Mouse (Mus musculus) urinary bladder, postnatal 25 days (tissue): ENCODE results near the gene Eif3g.
A peak's percentile ranks its signal among the peaks of the same experiment; 100 is the strongest.

Experiments
- DNase-seq: peaks from one replicate; pipeline ENCODE4 v3.0.0; 2022; ENCODE audit warnings: low spot score

Gene Eif3g

GRCm38 (mm10) chr9:20898511-20899073 lies at the start of gene Eif3g:
TSS of gene Eif3g (minus strand) at chr9:20898623.
- peak; percentile 89 for DNase-seq

- DNase-seq: no peak
These were observed 47.9 kb upstream of the Eif3g start for GRCm38 (mm10) chr9:20946066-20946880.

GRCm38 (mm10) chr9:20944697-20945370 lies 46.4 kb upstream of the Eif3g start:
- no peak for DNase-seq

- DNase-seq: no peak
These were observed 45.5 kb upstream of the Eif3g start for GRCm38 (mm10) chr9:20943911-20944310.

DNA sequence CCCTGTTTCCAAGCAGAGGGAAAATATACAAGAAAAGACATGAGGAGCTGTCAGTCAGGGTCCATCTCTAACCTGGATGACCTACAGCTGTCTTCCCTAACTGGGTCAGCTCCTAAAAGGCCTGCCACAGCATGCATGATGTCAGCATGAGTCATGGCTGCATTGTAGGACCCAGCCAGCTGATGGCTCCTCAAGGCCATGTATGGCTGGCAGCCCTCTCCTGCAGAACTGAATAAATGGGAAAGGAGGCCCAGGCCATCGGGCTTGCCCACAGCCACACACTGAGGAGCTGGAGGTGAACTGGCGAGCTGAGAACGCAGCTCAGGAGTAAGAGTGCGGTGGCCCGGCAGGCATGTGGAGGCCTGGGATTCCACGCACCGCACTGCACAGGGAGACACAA lies 45.0 kb upstream of the Eif3g start:
- DNase-seq: peak; percentile 18

GRCm38 (mm10) chr9:20923258-20923657 lies 24.8 kb upstream of the Eif3g start:
- DNase-seq: no peak

DNA sequence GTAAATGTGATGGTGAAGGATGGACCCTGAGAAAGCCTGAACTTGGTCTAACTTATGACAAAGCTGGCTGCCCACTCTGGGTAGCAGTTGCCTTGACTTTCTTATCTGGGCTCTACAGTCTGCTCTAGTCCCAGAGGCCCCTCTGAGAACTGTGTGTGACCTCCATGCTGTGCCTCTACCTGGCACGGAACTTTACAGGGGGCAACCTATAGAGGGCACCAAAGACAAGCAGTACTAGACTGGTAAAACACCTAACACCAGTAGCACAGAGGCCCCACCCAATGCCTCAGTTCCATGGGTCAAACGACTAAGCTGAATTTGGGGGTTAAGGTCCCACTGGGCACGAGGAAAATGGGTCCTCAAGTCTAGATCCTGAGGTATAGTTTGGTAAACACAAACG lies 17.7 kb upstream of the Eif3g start:
- no peak for DNase-seq

DNA sequence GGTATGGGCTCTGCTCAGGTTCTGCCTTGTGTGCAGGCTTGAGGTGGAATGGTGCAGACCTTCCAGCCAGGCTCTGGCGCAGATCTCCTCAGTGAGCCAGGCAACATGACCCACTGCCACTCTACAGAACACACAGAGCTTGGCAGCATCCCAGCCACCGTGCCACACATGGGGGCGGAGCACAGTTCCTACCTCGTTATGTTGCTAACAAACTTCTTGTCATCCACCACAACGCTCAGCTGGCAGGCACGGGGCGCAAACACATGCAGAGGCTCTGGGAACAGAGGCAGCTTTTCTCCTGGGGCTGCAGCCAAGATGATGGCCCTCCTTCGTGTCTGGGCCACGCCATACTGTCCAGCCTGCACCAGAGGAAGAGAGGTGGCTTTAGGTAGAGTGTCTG lies 11.5 kb upstream of the Eif3g start:
- DNase-seq: no peak

DNA sequence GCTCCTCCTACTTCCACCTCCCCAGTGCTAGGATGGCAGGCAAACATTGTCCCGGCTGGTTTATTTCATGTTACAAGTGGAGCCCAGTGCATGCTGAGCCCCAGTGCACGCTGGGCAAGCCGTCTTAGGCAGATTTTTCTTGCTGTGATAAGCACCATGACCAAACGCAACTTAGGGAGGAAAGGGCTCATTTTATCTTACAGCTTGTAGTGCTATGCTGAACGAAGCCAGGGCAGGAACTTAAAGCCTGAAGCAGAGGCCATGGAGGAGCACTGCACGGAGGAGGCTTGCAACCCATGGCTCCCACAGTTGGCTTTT lies 3.7 kb upstream of the Eif3g start:
- DNase-seq: no peak

DNA sequence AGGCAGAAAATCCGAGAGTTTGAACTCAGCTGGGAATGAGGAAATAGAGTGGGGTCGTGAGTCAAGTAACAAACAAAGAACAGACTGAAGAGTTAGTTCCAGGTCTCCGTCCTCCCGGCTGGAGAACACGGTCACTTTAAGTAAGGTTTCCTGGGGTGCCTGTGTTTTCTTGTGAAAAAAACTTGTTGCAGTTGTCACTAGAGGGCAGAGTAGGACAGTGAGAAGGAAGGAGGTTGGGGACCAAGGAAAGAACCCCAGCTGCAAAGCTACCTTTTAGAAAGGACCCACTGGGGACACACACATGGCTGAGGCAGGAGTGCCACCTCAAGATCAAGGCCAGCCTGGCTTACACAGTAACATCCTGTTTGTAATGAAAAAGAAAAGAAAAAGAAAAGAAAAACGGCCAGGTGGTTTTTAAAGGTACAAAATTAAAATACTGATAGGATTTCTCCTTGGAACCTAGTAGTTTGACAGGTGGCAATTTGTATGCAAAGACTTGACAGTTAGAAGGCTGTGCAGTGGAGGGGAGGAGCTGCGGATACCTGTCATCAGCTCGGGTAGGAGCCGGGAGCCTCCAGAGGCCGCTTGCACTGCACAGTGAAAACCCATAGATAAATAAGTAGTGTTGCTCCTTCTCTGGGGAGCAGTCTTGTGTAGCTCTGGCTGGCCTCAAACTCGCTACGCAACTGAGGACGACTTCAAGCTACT lies 3.2 kb upstream of the Eif3g start:
- no peak for DNase-seq

GRCm38 (mm10) chr9:20897736-20898510 lies 500 bp downstream of the Eif3g start:
- no peak for DNase-seq

DNA sequence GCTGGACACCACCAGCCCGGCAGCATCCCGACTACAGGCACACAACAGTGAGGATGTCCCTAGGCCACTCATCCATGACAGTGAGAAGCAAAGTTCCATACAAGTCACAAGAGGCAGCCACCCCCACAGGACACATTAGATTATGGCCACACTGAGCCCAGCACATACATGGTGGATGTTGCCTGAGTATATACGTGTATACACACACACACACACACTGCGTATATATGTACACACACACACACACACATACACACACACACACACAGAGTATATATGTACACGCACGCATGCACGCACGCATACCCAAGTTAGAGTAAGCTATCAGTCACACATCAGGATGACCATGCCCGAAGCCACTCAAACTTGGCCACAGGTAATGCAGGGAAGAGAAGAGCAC lies 3.0 kb downstream of the Eif3g start:
- DNase-seq: no peak

GRCm38 (mm10) chr9:20894629-20895028 lies 3.8 kb downstream of the Eif3g start:
- no peak for DNase-seq

DNA sequence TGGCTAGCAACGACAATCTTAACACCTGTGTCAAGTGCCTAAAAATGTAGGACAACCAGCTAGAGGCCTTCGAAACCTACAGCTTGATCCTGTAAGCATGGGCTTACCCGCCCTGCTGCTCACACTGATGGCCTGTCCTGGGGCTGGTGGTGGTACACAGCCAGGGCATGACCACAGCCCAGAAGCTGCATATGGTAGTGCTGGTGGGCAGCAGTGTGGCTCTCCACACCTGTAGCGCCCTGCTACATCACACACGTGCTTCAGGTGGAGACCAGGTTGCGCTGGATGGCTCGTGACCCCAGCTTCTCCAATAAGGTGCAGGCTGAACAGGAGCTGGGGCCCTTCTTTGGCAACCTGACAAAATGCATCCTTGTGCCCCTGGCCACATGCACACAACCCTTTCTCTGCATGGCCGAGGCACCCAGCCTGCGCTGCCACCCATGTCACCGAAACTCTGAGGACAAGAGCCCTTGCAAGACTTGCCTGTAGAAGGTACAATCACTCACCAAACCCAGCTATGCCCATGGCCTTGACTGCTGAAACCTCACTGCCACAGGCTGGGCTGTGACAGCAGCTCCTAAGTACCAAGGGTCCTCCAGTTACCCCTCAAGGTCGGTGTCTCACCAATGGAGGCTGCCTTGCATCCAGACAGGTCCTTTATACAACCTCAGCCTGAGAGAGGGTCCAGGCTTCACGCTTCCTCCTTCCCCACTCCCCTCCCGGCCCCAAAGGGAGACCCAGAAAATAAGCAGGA lies 4.7 kb downstream of the Eif3g start:
- no peak for DNase-seq

- DNase-seq: no peak
These were observed 5.4 kb downstream of the Eif3g start for GRCm38 (mm10) chr9:20893069-20893468.

DNA sequence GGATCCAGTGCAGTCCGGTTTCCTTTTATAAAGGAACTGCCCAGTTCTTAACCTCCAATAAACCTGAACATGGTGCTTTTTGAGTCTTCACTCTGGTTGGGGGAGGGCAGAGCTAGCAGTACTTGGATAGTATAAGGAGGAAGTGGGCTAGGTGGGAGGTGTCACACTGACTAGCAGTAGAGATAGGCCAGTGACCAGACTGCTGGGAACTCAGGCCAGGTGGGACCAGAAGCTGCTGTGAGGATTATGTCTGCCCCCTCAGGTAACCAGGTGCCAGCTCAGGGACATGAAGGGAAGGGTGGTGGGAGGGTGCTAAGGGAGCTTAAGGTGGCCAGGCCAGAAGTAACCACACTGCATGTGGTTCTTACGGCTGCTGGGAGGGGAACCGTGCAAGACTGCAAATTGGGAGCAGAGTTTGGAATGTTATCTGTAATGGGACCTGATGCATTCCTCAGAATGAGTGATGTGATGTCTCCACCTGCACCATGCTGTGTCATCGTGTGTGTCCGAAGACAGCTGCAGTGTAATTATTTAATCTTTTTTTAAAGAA lies 6.2 kb downstream of the Eif3g start:
- DNase-seq: no peak

- DNase-seq: no peak
These were observed 6.9 kb downstream of the Eif3g start for GRCm38 (mm10) chr9:20891339-20892103.

DNA sequence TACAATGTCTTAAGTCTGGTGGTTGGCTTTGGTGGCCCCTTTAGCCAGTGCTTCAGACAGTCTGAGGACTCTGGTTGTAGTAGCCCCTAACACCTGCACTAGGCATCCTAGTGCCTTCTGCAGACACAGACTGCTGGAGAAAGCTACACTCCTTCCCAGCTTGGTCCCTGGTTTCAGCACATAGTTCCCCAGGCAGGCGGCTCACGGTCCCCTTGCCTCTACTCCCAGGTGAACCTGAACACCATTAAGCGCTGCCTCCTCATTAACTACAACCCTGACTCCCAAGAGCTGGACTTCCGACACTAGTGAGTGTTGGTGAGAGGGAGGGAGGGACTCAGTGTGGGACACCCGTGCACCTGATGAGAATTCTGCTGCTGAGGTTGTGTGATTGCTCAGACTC lies 8.0 kb downstream of the Eif3g start:
- no peak for DNase-seq

GRCm38 (mm10) chr9:20889185-20890141 lies 9.0 kb downstream of the Eif3g start:
- no peak for DNase-seq
